Mouse (Mus musculus): Measurements from ENCODE around the gene Lrp5. TPM values are rescaled to one million over a fixed set of nuclear protein-coding genes. Genes with fewer than 3 reads are reported as not detected.

The Lrp5 gene
- polyA plus RNA-seq, 1 experiment from 2014 or later: 11.3 TPM

Other genes with a start within 250 kb of the Lrp5 start
- 68.7 and 70.3 TPM in 2 replicates for gene Ppp6r3, start 110.8 kb downstream of the Lrp5 start, polyA plus RNA-seq (2014; fragmentation: Nextera tagmentation; extraction: Ambion mirVana)
- 37.4 and 44.3 TPM in 2 replicates for gene 1810055G02Rik, start 21.7 kb upstream of the Lrp5 start, polyA plus RNA-seq (2014; fragmentation: Nextera tagmentation; extraction: Ambion mirVana)
- 40.3 and 41.5 TPM in 2 replicates for gene Kmt5b, start 80.9 kb upstream of the Lrp5 start, polyA plus RNA-seq (2014; fragmentation: Nextera tagmentation; extraction: Ambion mirVana)
- gene Chka, start 165.2 kb upstream of the Lrp5 start, polyA plus RNA-seq (2014; fragmentation: Nextera tagmentation; extraction: Ambion mirVana): 59.8 and 60.8 TPM in 2 replicates
- gene Tcirg1, start 220.6 kb upstream of the Lrp5 start, polyA plus RNA-seq (2014; fragmentation: Nextera tagmentation; extraction: Ambion mirVana): 28.4 and 30.9 TPM in 2 replicates
- 320 and 361 TPM in 2 replicates for gene Ndufs8, start 226.2 kb upstream of the Lrp5 start, polyA plus RNA-seq (2014; fragmentation: Nextera tagmentation; extraction: Ambion mirVana)
- gene Aldh3b1, start 243.2 kb upstream of the Lrp5 start, polyA plus RNA-seq (2014; fragmentation: Nextera tagmentation; extraction: Ambion mirVana): 1.2 and 2.4 TPM in 2 replicates
- 13.1 and 15.4 TPM in 2 replicates for gene Unc93b1, start 248.6 kb upstream of the Lrp5 start, polyA plus RNA-seq (2014; fragmentation: Nextera tagmentation; extraction: Ambion mirVana)